Mouse (Mus musculus): ENCODE data around the gene Gm16181.

- no peak for TF ChIP-seq CTCF (IDR thresholded peaks at IDR 0.05; ENCODE audit: insufficient read depth, low read length)
- TF ChIP-seq POLR2A (IDR thresholded peaks at IDR 0.05; ENCODE audit: borderline replicate concordance, extremely low read depth, low read depth, low read length), result no peak
Measured at GRCm38 (mm10) chr17:35220156-35220952, at the start of gene Gm16181.

Measured in lung, adult 2 months (tissue).